Mouse (Mus musculus) C2C12 (cell line): ENCODE data around the gene Wwox. TPM values are rescaled to one million over a fixed set of nuclear protein-coding genes. Genes with fewer than 3 reads are reported as not detected.

Experiments
- H3K27me3 ChIP-seq: one replicate; pipeline ENCODE4 v1.6.1; 2011; ENCODE audit not compliant: control insufficient read depth, insufficient read depth, insufficient read length
- H3K36me3 ChIP-seq: one replicate; pipeline ENCODE4 v1.6.1; 2011; ENCODE audit not compliant: control insufficient read depth, insufficient read depth
- H3K4me3 ChIP-seq: one replicate; pipeline ENCODE4 v1.5.1; 2011; ENCODE audit warnings: mild to moderate bottlenecking, control low read depth; ENCODE audit not compliant: poor library complexity, insufficient read depth, severe bottlenecking
- H3K79me2 ChIP-seq: one replicate; pipeline ENCODE4 v1.6.1; 2011; ENCODE audit not compliant: control insufficient read depth, insufficient read depth
- H3K79me3 ChIP-seq: one replicate; pipeline ENCODE4 v1.6.1; 2011; ENCODE audit warnings: low read depth, control low read depth
- H3ac ChIP-seq: one replicate; pipeline ENCODE3; 2011; ENCODE audit warnings: low read depth; ENCODE audit not compliant: control insufficient read depth, insufficient read length
- CEBPB ChIP-seq: IDR thresholded peaks from one replicate; pipeline ENCODE4 v1.6.1; 2011; ENCODE audit warnings: low read depth, mild to moderate bottlenecking, control low read depth, moderate library complexity
- CTCF ChIP-seq: IDR thresholded peaks from one replicate; pipeline ENCODE4 v1.5.1; 2011; ENCODE audit not compliant: control insufficient read depth, insufficient read depth, insufficient read length
- FOSL1 ChIP-seq: IDR thresholded peaks from one replicate; pipeline ENCODE4 v1.8.0; 2011; ENCODE audit warnings: mild to moderate bottlenecking, low read length; ENCODE audit not compliant: poor library complexity, insufficient read depth, severe bottlenecking
- MAX ChIP-seq: IDR thresholded peaks from one replicate; pipeline ENCODE4 v1.6.1; 2011; ENCODE audit warnings: mild to moderate bottlenecking, control low read depth
- MYOD1 ChIP-seq: IDR thresholded peaks from one replicate; pipeline ENCODE4 v1.6.1; 2011; ENCODE audit warnings: low read depth; ENCODE audit not compliant: control insufficient read depth, insufficient read length
- MYOG ChIP-seq: IDR thresholded peaks from one replicate; pipeline ENCODE4 v1.6.1; 2011; ENCODE audit not compliant: control insufficient read depth, insufficient read length; ENCODE audit errors: extremely low read depth
- USF1 ChIP-seq: IDR thresholded peaks from one replicate; pipeline ENCODE4 v1.6.1; 2011; ENCODE audit warnings: low read depth, mild to moderate bottlenecking, control low read depth, moderate library complexity
- polyA plus RNA-seq: library from polyadenylated mRNA; unstranded; fragments of >200 nt; fragmentation: generic; extraction: Trizol; gene quantifications from one replicate; pipeline ENCODE4 v1.2.1, GENCODE M21; 2012; ENCODE audit warnings: missing spikeins

Wwox gene
- polyA plus RNA-seq, 1 experiment: 3.7 TPM

GRCm38 (mm10) chr8:114529581-114529980, 90.1 kb downstream of the Wwox start:
- Histone ChIP-seq H3ac (no peak overlapping the region), H3K79me2 (no peaks in the 10 kb centered on the region), H3K36me3 (no peaks in the 10 kb centered on the region), H3K4me3 (no peak overlapping the region), H3K27me3 (no peaks in the 10 kb centered on the region), H3K79me3 (no peaks in the 10 kb centered on the region)
- TF ChIP-seq MYOD1: no peak
- no peak for TF ChIP-seq FOSL1

- no peak overlapping the region for H3ac ChIP-seq
- TF ChIP-seq MYOD1 (no peak), CTCF (no peak), USF1 (no peak), MYOG (no peak), CEBPB (no peak), MAX (no peak), FOSL1 (no peak)
- H3K4me3 ChIP-seq: no peak overlapping the region
Measured at GRCm38 (mm10) chr8:114536201-114536600, 96.7 kb downstream of the Wwox start.

DNA sequence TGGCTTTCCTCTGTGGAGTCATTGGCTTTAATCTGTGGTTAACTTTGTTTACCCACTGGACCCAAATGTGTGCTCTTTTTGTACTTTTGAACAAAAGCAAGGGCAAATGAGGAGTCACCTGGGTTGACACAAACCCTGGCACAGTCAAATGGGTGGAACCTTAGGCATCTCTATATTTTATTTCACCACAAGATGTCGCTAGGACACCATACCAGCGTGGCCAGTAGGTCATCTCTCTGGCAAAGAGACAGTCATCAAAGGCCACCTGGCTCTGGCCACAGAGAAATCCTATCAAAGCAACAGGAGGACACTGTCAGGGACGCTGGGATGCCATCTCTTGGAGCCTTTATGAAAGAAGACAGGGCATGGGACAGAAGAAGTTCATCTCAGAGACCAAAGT, 101.7 kb downstream of the Wwox start:
- Histone ChIP-seq H3ac (no peak overlapping the region), H3K4me3 (no peak overlapping the region), H3K79me2 (no peaks in the 10 kb centered on the region), H3K27me3 (no peaks in the 10 kb centered on the region), H3K79me3 (no peaks in the 10 kb centered on the region), H3K36me3 (no peaks in the 10 kb centered on the region)
- TF ChIP-seq USF1: no peak
- TF ChIP-seq CTCF: peak; percentile 35

More at GRCm38 (mm10) chr8:114536201-114536600, 96.7 kb downstream of the Wwox start:
- no peaks in the 10 kb centered on the region for H3K27me3 ChIP-seq
- no peaks in the 10 kb centered on the region for H3K79me2 ChIP-seq
- no peaks in the 10 kb centered on the region for H3K36me3 ChIP-seq
- H3K79me3 ChIP-seq: no peaks in the 10 kb centered on the region

- no peak for TF ChIP-seq MAX
- no peak for TF ChIP-seq CEBPB
- TF ChIP-seq FOSL1: no peak
- TF ChIP-seq CTCF: no peak
- no peak for TF ChIP-seq MYOD1
- no peak for TF ChIP-seq MYOG
- no peak for TF ChIP-seq USF1
- Histone ChIP-seq H3K4me3 (no peak overlapping the region), H3K79me3 (no peaks in the 10 kb centered on the region), H3K27me3 (no peaks in the 10 kb centered on the region), H3ac (no peak overlapping the region), H3K36me3 (no peaks in the 10 kb centered on the region), H3K79me2 (no peaks in the 10 kb centered on the region)
Measured at GRCm38 (mm10) chr8:114548360-114548759, 108.9 kb downstream of the Wwox start.

GRCm38 (mm10) chr8:114548837-114549236, 109.4 kb downstream of the Wwox start:
- TF ChIP-seq MYOD1 (no peak), MAX (no peak), CTCF (no peak), USF1 (no peak)
- Histone ChIP-seq H3K79me3 (no peaks in the 10 kb centered on the region), H3K36me3 (no peaks in the 10 kb centered on the region)

DNA sequence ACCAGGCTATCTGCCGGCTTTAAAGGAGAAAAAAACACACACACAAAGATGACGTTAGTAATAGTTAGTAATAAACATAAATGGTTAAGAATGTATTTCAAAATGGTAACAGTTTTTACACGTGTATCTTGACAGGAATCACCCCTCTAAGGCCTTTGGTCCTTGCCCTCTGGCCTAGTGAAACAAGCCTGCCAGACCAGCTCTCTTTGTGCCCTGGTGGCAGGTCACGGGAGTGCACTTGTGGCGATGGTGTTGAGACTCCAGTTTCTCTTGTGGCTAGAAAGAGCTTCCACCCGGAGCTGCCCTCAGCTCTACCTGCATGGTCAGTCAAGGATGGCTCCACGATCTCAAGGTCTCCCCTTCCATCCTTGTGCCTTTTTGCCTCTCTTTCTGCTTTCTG, 110.6 kb downstream of the Wwox start:
- no peak for TF ChIP-seq USF1
- TF ChIP-seq FOSL1: no peak
- no peak for TF ChIP-seq MYOD1
- no peak for TF ChIP-seq MYOG
- no peak for TF ChIP-seq CEBPB
- TF ChIP-seq MAX: no peak
- no peak for TF ChIP-seq CTCF
- Histone ChIP-seq H3K36me3 (no peaks in the 10 kb centered on the region), H3K79me3 (no peaks in the 10 kb centered on the region), H3K4me3 (no peak overlapping the region), H3K79me2 (no peaks in the 10 kb centered on the region), H3K27me3 (no peaks in the 10 kb centered on the region), H3ac (no peak overlapping the region)

More at GRCm38 (mm10) chr8:114548837-114549236, 109.4 kb downstream of the Wwox start:
- H3K79me2 ChIP-seq: no peaks in the 10 kb centered on the region
- H3ac ChIP-seq: no peak overlapping the region
- H3K4me3 ChIP-seq: no peak overlapping the region
- H3K27me3 ChIP-seq: no peaks in the 10 kb centered on the region
